Mouse (Mus musculus): ENCODE measurements around the gene Slc6a20b.

GRCm38 (mm10) chr9:123577360-123578192 lies 54.8 kb downstream of the Slc6a20b start:
- no peak for TF ChIP-seq CTCF (IDR thresholded peaks at IDR 0.05)
- no peak for TF ChIP-seq POLR2A (IDR thresholded peaks at IDR 0.05; ENCODE audit: insufficient read depth, low read depth, low read length)
- TF ChIP-seq EP300 (IDR thresholded peaks at IDR 0.05; ENCODE audit: insufficient read depth, low read depth, low read length), result no peak
